Comparison of ENCODE assay signal across 11 mouse cellular contexts in genomic region chr7:140033386-140033785, GRCm38 (mm10). TPM values are rescaled to one million over a fixed set of nuclear protein-coding genes. Genes with fewer than 3 reads are reported as not detected.
"Had no signal": no experiment of that assay in that cellular context is flagged by ENCODE, and none has a peak within 500 bp of the region (broad histone marks: within the 10 kb centered on the region; RNA-seq: fewer than 3 reads in every experiment).

No protein-coding gene starts in this region.

- DNase-seq: liver, postnatal 0 days; lung, adult 2 months; lung, postnatal 14 days; lung, postnatal 36 days; right cerebral cortex, postnatal 14 days; thymus, adult 2 months; thymus, postnatal 25 days; thymus, postnatal 4 days had no signal

RNA-seq across cellular contexts. Expression of gene Msx3, which starts 15.5 kb away (rescaled TPM):
- total RNA-seq: megakaryocyte progenitor cell, adult 5-6 weeks; monocyte, adult 5-6 weeks; neutrophil, adult 5-6 weeks had no signal

RNA-seq across cellular contexts. Expression of gene Caly, which starts 49.0 kb away (rescaled TPM):
- total RNA-seq: megakaryocyte progenitor cell, adult 5-6 weeks; monocyte, adult 5-6 weeks; neutrophil, adult 5-6 weeks had no signal
